Mouse (Mus musculus): ENCODE results near the gene Zfp579.
"Not testable (repeated sequence)": the region's sequence is repeated elsewhere in the genome, so short reads cannot be mapped to it uniquely, and the experiment has no call there.

The Zfp579 gene

GRCm38 (mm10) chr7:4996003-4996895, at the start of gene Zfp579:
TSS of gene Zfp579 (minus strand) at chr7:4996158.
- DNase-seq (ENCODE audit: low spot score), result peak; percentile 92

GRCm38 (mm10) chr7:5044981-5045380, 49.0 kb upstream of the Zfp579 start:
- no peak for DNase-seq (ENCODE audit: low spot score)

- no peak for DNase-seq (ENCODE audit: low spot score)
Measured at GRCm38 (mm10) chr7:5038940-5039339, 43.0 kb upstream of the Zfp579 start.

- peak; percentile 89 for DNase-seq (ENCODE audit: low spot score)
Measured at GRCm38 (mm10) chr7:5038109-5038732, 42.3 kb upstream of the Zfp579 start, which contains the start of gene Zfp784. TSS of gene Zfp784 (minus strand) at chr7:5038446.

- DNase-seq (ENCODE audit: low spot score), result no peak
Measured at GRCm38 (mm10) chr7:5037467-5037866, 41.5 kb upstream of the Zfp579 start.

- DNase-seq (ENCODE audit: low spot score), result no peak
Measured at GRCm38 (mm10) chr7:5037026-5037425, 41.1 kb upstream of the Zfp579 start.

GRCm38 (mm10) chr7:5036136-5036535, 40.2 kb upstream of the Zfp579 start:
- peak; percentile 6 for DNase-seq (ENCODE audit: low spot score)

GRCm38 (mm10) chr7:5035628-5036027, 39.7 kb upstream of the Zfp579 start:
- no peak for DNase-seq (ENCODE audit: low spot score)

GRCm38 (mm10) chr7:5033818-5034217, 37.9 kb upstream of the Zfp579 start, which contains the start of gene 4632433K11Rik:
TSS of gene 4632433K11Rik (plus strand) at chr7:5034118.
- DNase-seq (ENCODE audit: low spot score), result no peak

- no peak for DNase-seq (ENCODE audit: low spot score)
Measured at GRCm38 (mm10) chr7:5031496-5031895, 35.5 kb upstream of the Zfp579 start.

GRCm38 (mm10) chr7:5030554-5031275, 34.8 kb upstream of the Zfp579 start:
- DNase-seq (ENCODE audit: low spot score), result no peak

- no peak for DNase-seq (ENCODE audit: low spot score)
Measured at GRCm38 (mm10) chr7:5029946-5030345, 34.0 kb upstream of the Zfp579 start.

- DNase-seq (ENCODE audit: low spot score), result no peak
Measured at GRCm38 (mm10) chr7:5029543-5029942, 33.6 kb upstream of the Zfp579 start.

GRCm38 (mm10) chr7:5021197-5021596, 25.2 kb upstream of the Zfp579 start:
- no peak for DNase-seq (ENCODE audit: low spot score)

GRCm38 (mm10) chr7:5020685-5021084, 24.7 kb upstream of the Zfp579 start:
- no peak for DNase-seq (ENCODE audit: low spot score)

GRCm38 (mm10) chr7:5020000-5020681, 24.2 kb upstream of the Zfp579 start, which contains the start of the genes Zfp865 and Ccdc106:
TSS of gene Zfp865 (plus strand) at chr7:5020376.
TSS of gene Ccdc106 (plus strand) at chr7:5020553.
- peak; percentile 99 for DNase-seq (ENCODE audit: low spot score)

- DNase-seq (ENCODE audit: low spot score), result not testable (repeated sequence)
Measured at GRCm38 (mm10) chr7:5019576-5019975, 23.6 kb upstream of the Zfp579 start.

GRCm38 (mm10) chr7:5017931-5018330, 22.0 kb upstream of the Zfp579 start:
- DNase-seq (ENCODE audit: low spot score), result peak; percentile 14

GRCm38 (mm10) chr7:5017352-5017751, 21.4 kb upstream of the Zfp579 start:
- peak; percentile 41 for DNase-seq (ENCODE audit: low spot score)

GRCm38 (mm10) chr7:5016920-5017319, 21.0 kb upstream of the Zfp579 start:
- no peak for DNase-seq (ENCODE audit: low spot score)

- no peak for DNase-seq (ENCODE audit: low spot score)
Measured at GRCm38 (mm10) chr7:5016057-5016456, 20.1 kb upstream of the Zfp579 start.

Measured in layer of hippocampus, adult 11-12 months (tissue).